Mouse (Mus musculus) erythroblast, embryonic 14.5 days (primary cell): ENCODE data around the gene Mocs3.

Experiments used
- GATA1 ChIP-seq: IDR thresholded peaks from 2 replicates; pipeline ENCODE4 v1.6.1; 2012; ENCODE audit warnings: low read length, inconsistent platforms, mixed read lengths
- TAL1 ChIP-seq: IDR thresholded peaks from 3 replicates; pipeline ENCODE4 v1.6.1; 2012; ENCODE audit warnings: low read length, inconsistent platforms, mixed read lengths

DNA sequence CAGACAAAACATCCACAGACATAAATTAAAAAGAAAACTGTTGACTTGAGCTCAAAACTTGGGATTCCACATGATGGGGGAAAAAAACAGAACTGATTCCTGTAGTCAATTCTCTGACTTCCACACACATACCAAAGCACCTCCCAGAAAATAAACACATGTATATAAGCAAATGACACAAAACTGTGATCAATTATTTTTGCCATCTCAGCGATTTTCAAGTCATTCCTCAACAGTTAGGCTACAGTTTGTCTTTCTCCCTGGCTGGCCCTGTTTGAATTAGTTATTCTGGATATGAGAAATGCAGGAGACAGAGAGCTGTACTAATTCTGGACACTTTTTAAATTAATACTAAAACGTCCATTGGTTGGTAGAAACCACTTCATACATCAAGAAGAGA, 36.7 kb upstream of the Mocs3 start:
- TF ChIP-seq GATA1 (no peak), TAL1 (no peak)
